Mouse (Mus musculus): Measurements from ENCODE around the gene Map4k2.
A peak's percentile ranks its signal among the peaks of the same experiment; 100 is the strongest.

Gene Map4k2

GRCm38 (mm10) chr19:6377327-6378040 is 36.5 kb downstream of the Map4k2 start:
- DNase-seq (ENCODE audit: low spot score in 2 of 2) = no peak

- no peak for DNase-seq (ENCODE audit: low spot score in 2 of 2)
These were observed 39.7 kb downstream of the Map4k2 start for GRCm38 (mm10) chr19:6380411-6381166.

- no peak for DNase-seq (ENCODE audit: low spot score in 2 of 2)
These were observed 40.3 kb downstream of the Map4k2 start for GRCm38 (mm10) chr19:6381238-6381637.

DNA sequence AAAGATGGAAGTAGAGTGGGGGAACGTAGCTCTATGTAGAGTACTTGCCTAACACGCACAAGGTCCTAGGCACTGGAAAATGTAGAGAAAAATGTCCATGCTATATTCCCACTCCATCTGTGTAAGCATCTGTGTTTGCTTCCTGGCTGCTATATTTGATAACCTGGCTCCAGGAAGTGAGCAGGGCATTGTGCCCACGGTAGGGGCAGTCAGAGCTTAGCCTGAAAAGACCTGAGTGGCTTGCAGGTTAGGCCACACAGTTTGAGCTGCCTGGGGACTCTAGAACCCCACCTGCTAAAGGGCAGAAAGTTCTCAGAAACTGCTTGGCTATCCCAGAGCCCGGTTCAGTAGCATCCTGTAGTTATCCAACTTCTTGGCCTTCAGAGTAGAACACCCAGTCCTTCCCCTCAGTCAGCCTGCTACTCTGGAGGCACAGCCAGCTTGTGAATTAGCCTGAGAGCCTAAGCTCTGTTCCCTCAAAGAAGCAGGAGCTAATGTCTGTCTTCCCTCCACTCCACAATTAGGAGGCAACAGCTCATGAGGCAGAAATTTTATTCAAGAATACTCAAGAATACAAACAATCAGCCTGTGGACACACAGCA is 41.5 kb downstream of the Map4k2 start:
- no peak for DNase-seq (ENCODE audit: low spot score in 2 of 2)

DNA sequence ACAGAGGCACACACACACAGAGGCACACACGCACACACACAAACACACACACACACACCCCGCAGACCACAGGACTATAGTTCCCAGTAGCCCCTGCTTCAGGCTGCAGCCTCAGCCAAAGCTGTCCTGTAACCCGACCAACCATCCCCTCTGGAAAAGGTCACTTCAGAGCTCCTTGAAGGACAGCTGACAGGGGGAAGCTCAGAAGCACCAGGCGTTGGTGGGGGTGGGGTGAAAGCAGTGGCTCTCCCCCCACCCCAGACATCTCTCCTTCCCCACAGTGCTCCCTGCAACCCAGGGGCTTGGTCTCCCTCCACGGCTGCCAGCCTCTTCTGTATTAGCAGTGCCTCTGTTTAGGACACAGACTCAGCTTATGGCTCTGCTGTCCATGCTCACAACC is 42.5 kb downstream of the Map4k2 start:
- DNase-seq (ENCODE audit: low spot score in 2 of 2) = no peak

DNA sequence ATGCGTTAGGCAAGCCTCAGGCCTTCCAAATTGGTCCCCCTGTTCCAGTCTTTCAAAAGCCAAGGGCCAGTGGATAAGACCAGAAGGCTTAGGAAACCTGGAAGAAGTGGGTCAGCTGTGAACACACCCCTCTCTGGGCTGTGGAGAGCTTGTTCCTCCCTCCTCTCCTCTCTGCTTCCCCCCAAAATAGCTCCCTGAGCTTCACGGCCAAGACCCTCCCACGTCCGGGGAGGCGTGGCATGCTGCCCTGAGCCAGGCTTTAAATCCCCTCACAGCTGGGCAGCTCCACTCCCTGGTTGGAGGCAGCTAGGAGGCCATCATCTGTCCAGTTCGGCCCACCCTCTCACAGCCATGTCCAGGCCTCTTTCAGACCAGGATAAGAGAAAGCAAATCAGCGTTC is 43.2 kb downstream of the Map4k2 start, which contains the start of gene Pygm:
Gene Pygm (plus strand): TSS at position 272 of the 400 bp plus-strand sequence.
- peak in 1 of 2 experiments; percentile 59 for DNase-seq (ENCODE audit: low spot score in 2 of 2)

- DNase-seq (ENCODE audit: low spot score in 2 of 2) = no peak
These were observed 44.0 kb downstream of the Map4k2 start for GRCm38 (mm10) chr19:6384954-6385353.

DNA sequence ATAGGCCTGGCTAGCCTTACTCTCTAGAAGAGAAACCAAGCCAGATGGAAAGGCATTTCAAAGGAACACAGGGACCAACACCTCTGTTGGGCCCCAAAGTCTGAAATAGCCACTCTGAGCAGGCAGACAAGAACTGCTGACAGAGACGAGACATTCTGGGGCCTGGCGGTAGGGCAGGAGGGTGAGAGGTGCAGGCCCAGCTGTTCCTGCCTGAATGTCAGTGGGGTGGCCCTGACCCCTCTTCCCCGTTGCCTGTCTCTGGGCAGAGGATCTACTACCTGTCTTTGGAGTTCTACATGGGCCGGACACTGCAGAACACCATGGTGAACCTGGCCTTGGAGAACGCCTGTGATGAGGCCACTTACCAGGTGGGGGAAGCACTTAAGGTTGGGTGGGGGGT is 44.5 kb downstream of the Map4k2 start:
- DNase-seq (ENCODE audit: low spot score in 2 of 2) = no peak

GRCm38 (mm10) chr19:6385821-6386220 is 44.9 kb downstream of the Map4k2 start:
- no peak for DNase-seq (ENCODE audit: low spot score in 2 of 2)

GRCm38 (mm10) chr19:6386234-6386633 is 45.3 kb downstream of the Map4k2 start:
- DNase-seq (ENCODE audit: low spot score in 2 of 2) = no peak

GRCm38 (mm10) chr19:6388006-6388405 is 47.1 kb downstream of the Map4k2 start:
- DNase-seq (ENCODE audit: low spot score in 2 of 2) = no peak

- no peak for DNase-seq (ENCODE audit: low spot score in 2 of 2)
These were observed 48.9 kb downstream of the Map4k2 start for GRCm38 (mm10) chr19:6389803-6390202.

GRCm38 (mm10) chr19:6390251-6390650 is 49.3 kb downstream of the Map4k2 start:
- DNase-seq (ENCODE audit: low spot score in 2 of 2) = no peak

GRCm38 (mm10) chr19:6392743-6393393 is 51.9 kb downstream of the Map4k2 start:
- no peak for DNase-seq (ENCODE audit: low spot score in 2 of 2)

DNA sequence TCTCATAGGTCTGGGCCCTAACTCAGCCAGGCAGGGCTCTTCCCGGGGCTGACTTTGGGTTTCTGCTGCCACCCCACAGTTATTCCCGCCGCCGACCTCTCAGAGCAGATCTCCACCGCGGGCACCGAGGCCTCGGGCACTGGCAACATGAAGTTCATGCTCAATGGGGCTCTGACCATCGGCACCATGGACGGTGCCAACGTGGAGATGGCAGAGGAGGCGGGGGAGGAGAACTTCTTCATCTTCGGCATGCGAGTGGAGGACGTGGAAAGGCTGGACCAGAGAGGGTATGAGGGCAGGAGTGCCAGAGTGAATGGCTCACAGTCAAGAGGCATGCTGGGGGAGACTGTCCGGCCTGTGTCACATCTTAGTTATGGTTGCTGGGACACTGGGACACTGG is 52.7 kb downstream of the Map4k2 start:
- DNase-seq (ENCODE audit: low spot score in 2 of 2) = no peak

- no peak for DNase-seq (ENCODE audit: low spot score in 2 of 2)
These were observed 55.3 kb downstream of the Map4k2 start for GRCm38 (mm10) chr19:6396237-6396636.

GRCm38 (mm10) chr19:6397582-6398249 is 56.8 kb downstream of the Map4k2 start:
- DNase-seq (ENCODE audit: low spot score in 2 of 2) = no peak

- DNase-seq (ENCODE audit: low spot score in 2 of 2) = peak in 1 of 2 experiments; percentile 63
These were observed 57.7 kb downstream of the Map4k2 start for GRCm38 (mm10) chr19:6398447-6399284.

DNA sequence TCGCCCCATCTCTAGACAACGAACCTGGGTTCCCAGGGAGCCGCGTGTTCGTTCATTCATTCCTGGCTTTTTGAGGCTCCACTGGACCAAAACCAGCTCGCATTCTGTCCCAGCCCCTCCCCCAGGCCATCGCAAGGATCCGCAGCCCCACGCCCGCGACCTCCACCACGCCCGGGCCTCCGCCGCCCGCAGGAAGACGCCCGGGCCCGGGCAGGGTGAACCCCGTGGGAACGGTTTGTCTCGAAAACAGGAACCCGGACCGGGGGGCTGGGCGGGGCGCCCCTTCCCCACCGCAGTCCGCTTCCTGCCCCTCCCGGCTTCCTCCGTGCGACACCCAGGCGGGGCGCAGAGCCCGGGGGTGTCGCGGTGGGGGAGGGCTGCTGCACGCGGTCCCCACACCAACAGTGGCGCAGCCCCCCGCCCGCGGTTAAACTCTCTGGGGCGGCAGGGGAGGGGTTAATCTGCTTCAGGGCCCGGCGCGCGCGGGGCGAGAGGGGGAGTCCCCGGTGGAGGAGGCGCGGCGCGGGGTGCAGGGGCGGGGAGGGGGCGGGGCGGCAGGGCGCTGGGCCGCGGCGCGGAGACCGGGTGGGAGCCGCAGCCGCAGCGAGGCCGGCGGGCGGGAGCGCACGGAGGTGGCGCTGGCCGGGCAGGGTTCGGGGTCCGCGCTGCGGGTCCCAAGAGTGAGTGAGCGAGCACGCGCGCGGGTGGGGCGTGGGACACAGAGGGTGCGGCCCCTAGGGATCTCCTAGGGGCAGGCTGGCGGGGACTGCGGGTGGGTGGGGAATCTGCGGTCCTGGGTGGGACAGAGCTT is 58.6 kb downstream of the Map4k2 start, which contains the start of gene Rasgrp2:
Gene Rasgrp2 (plus strand): TSS at position 56 of the 811 bp plus-strand sequence.
- DNase-seq (ENCODE audit: low spot score in 2 of 2) = no peak
